Mouse (Mus musculus) hindbrain, embryonic 15.5 days (tissue): ENCODE results near the gene Atg10. TPM values are rescaled to one million over a fixed set of nuclear protein-coding genes. Genes with fewer than 3 reads are reported as not detected.

Experiments used
- ATAC-seq: fragments of 200-750 bp; cut with Nextera tagmentation; 2 replicates; pipeline ENCODE4 v1.8.0; 2017; ENCODE audit warnings: low read depth, moderate number of reproducible peaks, moderate TSS enrichment; ENCODE audit not compliant: low FRiP score
- H3K27ac ChIP-seq: fragments of 300-500 bp; sonication (generic); replicated peaks from 2 replicates; pipeline ENCODE4 v1.5.1; 2015; ENCODE audit warnings: mild to moderate bottlenecking, inconsistent platforms
- H3K27me3 ChIP-seq: fragments of 300-500 bp; sonication (generic); 2 replicates; pipeline ENCODE4 v1.6.1; 2015; ENCODE audit warnings: control low read depth, inconsistent platforms
- H3K36me3 ChIP-seq: fragments of 300-500 bp; sonication (generic); 2 replicates; pipeline ENCODE4 v1.6.1; 2015; ENCODE audit warnings: control low read depth, inconsistent platforms
- H3K4me1 ChIP-seq: fragments of 300-500 bp; sonication (generic); replicated peaks from 2 replicates; pipeline ENCODE4 v1.6.1; 2015; ENCODE audit warnings: control low read depth, inconsistent platforms
- H3K4me2 ChIP-seq: fragments of 300-500 bp; sonication (generic); 2 replicates; pipeline ENCODE4 v1.6.1; 2015; ENCODE audit warnings: moderate library complexity, mild to moderate bottlenecking, inconsistent platforms
- H3K4me3 ChIP-seq: fragments of 300-500 bp; sonication (generic); 2 replicates; pipeline ENCODE4 v1.5.1; 2015; ENCODE audit warnings: mild to moderate bottlenecking, inconsistent platforms
- H3K9ac ChIP-seq: fragments of 300-500 bp; sonication (generic); 2 replicates; pipeline ENCODE4 v1.6.1; 2015; ENCODE audit warnings: inconsistent platforms
- H3K9me3 ChIP-seq: fragments of 300-500 bp; sonication (generic); 2 replicates; pipeline ENCODE4 v1.6.1; 2016; ENCODE audit warnings: control low read depth, inconsistent platforms
- WGBS: fragments of 180-500 bp; shearing (Covaris S2); methylation state at CpG from one replicate; pipeline ENCODE4 v1.1.7; 2015; 5-methylcytosine and 5-hydroxymethylcytosine counted together
- polyA plus RNA-seq: library from polyadenylated mRNA; unstranded; fragments of >200 nt; fragmentation: Nextera tagmentation; extraction: Ambion mirVana; gene quantifications from 2 replicates; pipeline ENCODE4 v1.2.1, GENCODE M21; 2015

Gene Atg10
- polyA plus RNA-seq, 1 experiment from 2014 or later, result 13.6 TPM

DNA sequence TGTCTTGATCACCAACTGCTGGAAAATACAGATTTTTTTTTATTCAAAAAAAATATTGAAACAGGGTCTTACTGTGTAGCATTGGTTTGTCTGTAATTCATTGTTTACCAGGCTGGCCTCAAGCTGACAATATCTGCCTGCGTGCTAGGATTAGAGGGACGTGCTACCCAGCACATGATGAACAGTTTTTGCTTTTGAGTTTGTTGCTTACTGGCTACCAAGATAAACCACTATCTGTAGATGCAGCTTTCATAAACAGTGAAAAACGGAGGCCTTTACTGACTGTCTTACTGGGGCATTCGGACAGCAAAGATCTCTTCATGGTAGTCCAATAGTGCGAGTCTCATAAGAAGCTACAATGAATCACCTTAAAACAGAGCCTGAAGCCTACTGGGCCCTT is 333.7 kb downstream of the Atg10 start:
- WGBS, result 93% methylated on average over 5 of the region's 5 CpGs
- ATAC-seq, result no peak
- Histone ChIP-seq H3K4me1 (peaks cover 5% of the 10 kb centered on the region), H3K4me3 (no peak overlapping the region), H3K4me2 (no peak overlapping the region), H3K27me3 (no peaks in the 10 kb centered on the region), H3K36me3 (no peaks in the 10 kb centered on the region), H3K9ac (no peak overlapping the region), H3K9me3 (no peaks in the 10 kb centered on the region), H3K27ac (no peak overlapping the region)

DNA sequence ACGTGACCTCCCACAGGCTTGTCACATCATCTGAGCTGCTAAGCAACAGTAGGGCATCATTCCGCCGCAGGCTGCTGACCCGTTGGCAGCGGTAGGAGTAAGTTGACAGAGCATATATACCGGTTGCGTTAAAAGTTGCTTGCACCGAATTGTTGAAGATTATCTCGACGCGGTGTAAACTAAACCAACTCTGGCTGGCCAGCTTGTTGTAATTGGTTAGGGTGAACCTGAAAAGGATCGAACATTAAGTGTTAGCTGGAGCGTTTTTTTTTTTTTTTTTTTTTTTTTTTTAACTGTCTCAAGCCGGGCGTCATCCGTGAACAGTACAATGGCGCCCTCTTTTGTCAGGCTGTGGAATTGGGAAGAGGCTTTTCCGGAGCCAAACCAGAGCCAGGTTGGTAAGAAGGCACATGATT is 337.2 kb downstream of the Atg10 start:
- ATAC-seq, result peak; percentile 72
- H3K9ac ChIP-seq, result 0 out of 2 replicates have a peak overlapping the region, but pooled peaks have one; percentile 26
- 1% methylated on average over 18 of the region's 18 CpGs for WGBS
- peak overlapping the region; percentile 67 for H3K4me2 ChIP-seq
- H3K36me3 ChIP-seq, result no peaks in the 10 kb centered on the region
- no peak overlapping the region for H3K27ac ChIP-seq
- H3K4me3 ChIP-seq, result peak overlapping the region; percentile 36
- no peaks in the 10 kb centered on the region for H3K9me3 ChIP-seq
- no peaks in the 10 kb centered on the region for H3K27me3 ChIP-seq
- H3K4me1 ChIP-seq, result peaks cover 5% of the 10 kb centered on the region

DNA sequence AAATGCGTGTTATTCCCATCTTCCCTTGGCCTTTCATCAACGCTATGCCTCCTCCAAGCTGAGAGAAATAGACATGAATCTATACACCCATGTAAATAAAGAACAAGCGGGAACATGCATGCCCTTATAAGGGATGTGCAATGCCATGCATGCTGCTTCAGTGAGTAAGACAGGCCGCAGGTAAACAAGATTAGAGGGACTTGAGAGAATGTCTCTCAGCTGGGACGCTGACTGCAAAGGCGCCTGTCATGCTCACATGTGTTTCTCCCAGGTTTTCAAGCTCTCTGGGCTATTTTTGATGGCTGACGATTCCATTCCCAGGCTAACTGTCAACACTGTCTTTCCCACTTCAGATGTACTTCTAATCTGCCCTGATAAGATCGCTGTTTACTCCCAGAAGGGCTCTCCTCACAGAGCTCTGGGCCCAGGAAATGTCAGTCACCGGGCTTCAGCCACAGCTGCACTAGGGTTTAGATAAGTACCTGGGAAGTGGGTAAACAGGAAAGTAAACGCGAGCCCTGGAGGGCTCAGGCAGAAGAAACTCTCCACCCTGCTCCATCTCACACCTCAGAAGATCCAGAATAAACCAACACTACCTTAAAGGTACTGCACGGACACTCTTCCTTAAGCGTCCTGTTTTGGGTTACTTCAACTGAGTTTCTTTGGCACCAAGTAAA is 337.8 kb downstream of the Atg10 start:
- no peaks in the 10 kb centered on the region for H3K9me3 ChIP-seq
- H3K27me3 ChIP-seq, result no peaks in the 10 kb centered on the region
- 0 out of 2 replicates have a peak overlapping the region, but pooled peaks have one; percentile 26 for H3K9ac ChIP-seq
- peak overlapping the region; percentile 36 for H3K4me3 ChIP-seq
- H3K4me1 ChIP-seq, result peaks cover 5% of the 10 kb centered on the region
- 59% methylated on average over 13 of the region's 13 CpGs for WGBS
- peak overlapping the region; percentile 67 for H3K4me2 ChIP-seq
- ATAC-seq, result peak; percentile 10; the same call in 1 of the 2 replicates
- no peak overlapping the region for H3K27ac ChIP-seq
- H3K36me3 ChIP-seq, result no peaks in the 10 kb centered on the region

Other genes starting within 250 kb of the Atg10 start
- 205 and 211 TPM in 2 replicates for gene Ssbp2, start 236.3 kb upstream of the Atg10 start, polyA plus RNA-seq